Mouse (Mus musculus) liver (tissue): Measurements from ENCODE around the gene Pcnp.
A peak's percentile ranks its signal among the peaks of the same experiment; 100 is the strongest.

Source experiments
- DNase-seq: peaks from one replicate; pipeline ENCODE4 v3.0.0-alpha.2; 2020; ENCODE audit warnings: mixed read lengths

Pcnp gene

GRCm38 (mm10) chr16:56034566-56034965 is 5.0 kb upstream of the Pcnp start:
- no peak for DNase-seq

- DNase-seq = peak; percentile 85
Measured at GRCm38 (mm10) chr16:56028722-56029551, 602 bp downstream of the Pcnp start.

- DNase-seq = no peak
Measured at GRCm38 (mm10) chr16:56027854-56028629, 1.5 kb downstream of the Pcnp start.

- DNase-seq = no peak
Measured at GRCm38 (mm10) chr16:56019660-56020059, 9.9 kb downstream of the Pcnp start.

GRCm38 (mm10) chr16:56014076-56014475 is 15.5 kb downstream of the Pcnp start:
- no peak for DNase-seq

- DNase-seq = no peak
Measured at GRCm38 (mm10) chr16:56012789-56013743, 16.5 kb downstream of the Pcnp start.

- DNase-seq = no peak
Measured at GRCm38 (mm10) chr16:56008862-56009261, 20.7 kb downstream of the Pcnp start.

GRCm38 (mm10) chr16:56006798-56007197 is 22.7 kb downstream of the Pcnp start:
- no peak for DNase-seq

GRCm38 (mm10) chr16:55994235-55994634 is 35.3 kb downstream of the Pcnp start:
- DNase-seq = no peak

GRCm38 (mm10) chr16:55990311-55990710 is 39.2 kb downstream of the Pcnp start:
- DNase-seq = no peak

- no peak for DNase-seq
Measured at GRCm38 (mm10) chr16:55986001-55986400, 43.5 kb downstream of the Pcnp start.

GRCm38 (mm10) chr16:55974903-55975285 is 54.6 kb downstream of the Pcnp start:
- DNase-seq = peak; percentile 28

- peak; percentile 93 for DNase-seq
Measured at GRCm38 (mm10) chr16:55974256-55974902, 55.2 kb downstream of the Pcnp start.

GRCm38 (mm10) chr16:55973431-55974255 is 55.9 kb downstream of the Pcnp start, which contains the start of gene Zbtb11:
Zbtb11 (plus strand) TSS chr16:55973883.
- DNase-seq = peak; percentile 98

- no peak for DNase-seq
Measured at GRCm38 (mm10) chr16:55972626-55973201, 56.8 kb downstream of the Pcnp start.

GRCm38 (mm10) chr16:55971735-55972615 is 57.6 kb downstream of the Pcnp start:
- DNase-seq = no peak

GRCm38 (mm10) chr16:55970416-55970815 is 59.1 kb downstream of the Pcnp start:
- DNase-seq = no peak

GRCm38 (mm10) chr16:55969147-55969546 is 60.4 kb downstream of the Pcnp start:
- DNase-seq = peak; percentile 59

GRCm38 (mm10) chr16:55967221-55967620 is 62.3 kb downstream of the Pcnp start:
- no peak for DNase-seq
